Mouse (Mus musculus) heart, adult 2 months (tissue): ENCODE measurements at regions not wholly inside any gene's neighbourhood (a gene's known extent, or its start where the extent isn't known, plus 50 kb on each side); places are given as distances from the start of the nearest gene placed in this dataset.

Experiments
- DNase-seq, 2 experiments: peaks; one replicate each; pipeline ENCODE4 v3.0.0; 2021
- H3K27ac ChIP-seq: fragments of 200-600 bp; 2 replicates; pipeline ENCODE4 v1.8.1; 2022
- H3K27me3 ChIP-seq: fragments of 200-500 bp; 2 replicates; pipeline ENCODE4 v1.6.1; 2012; ENCODE audit warnings: mild to moderate bottlenecking, low read length, inconsistent platforms, mixed read lengths; ENCODE audit not compliant: control insufficient read depth, insufficient read depth
- H3K36me3 ChIP-seq: fragments of 200-500 bp; 2 replicates; pipeline ENCODE4 v1.6.1; 2012; ENCODE audit warnings: low read length, inconsistent platforms; ENCODE audit not compliant: control insufficient read depth, insufficient read depth
- H3K4me1 ChIP-seq: fragments of 200-500 bp; 2 replicates; pipeline ENCODE4 v1.6.1; 2011; ENCODE audit warnings: low read length; ENCODE audit not compliant: control insufficient read depth, insufficient read depth
- H3K4me3 ChIP-seq: fragments of 200-600 bp; 2 replicates; pipeline ENCODE4 v1.8.1; 2022
- H3K79me2 ChIP-seq: fragments of 200-500 bp; replicated peaks from 2 replicates; pipeline ENCODE4 v1.6.1; 2012; ENCODE audit warnings: mild to moderate bottlenecking, inconsistent platforms, low read length, moderate library complexity, mixed read lengths; ENCODE audit not compliant: control insufficient read depth, insufficient read depth
- H3K9ac ChIP-seq: fragments of 200-500 bp; 2 replicates; pipeline ENCODE4 v1.6.1; 2012; ENCODE audit warnings: low read depth, mild to moderate bottlenecking, control low read depth, inconsistent platforms, low read length, mixed read lengths
- CTCF ChIP-seq: fragments of 200-600 bp; IDR thresholded peaks from 2 replicates; pipeline ENCODE4 v1.8.1; 2022; ENCODE audit warnings: antibody characterized with exemption, mild to moderate bottlenecking, moderate library complexity
- EP300 ChIP-seq: fragments of 200-500 bp; IDR thresholded peaks from 2 replicates; pipeline ENCODE4 v1.6.1; 2011; ENCODE audit warnings: low read depth, low read length, control low read depth; ENCODE audit not compliant: insufficient read depth
- POLR2A ChIP-seq: fragments of 200-500 bp; IDR thresholded peaks from 2 replicates; pipeline ENCODE4 v1.6.1; 2011; ENCODE audit warnings: mild to moderate bottlenecking, low read depth, low read length, control low read depth; ENCODE audit not compliant: insufficient read depth
- WGBS: fragments of 180-500 bp; shearing (Covaris S2); methylation state at CpG from one replicate; pipeline ENCODE4 v1.1.7; 2018; 5-methylcytosine and 5-hydroxymethylcytosine counted together
- intact Hi-C: fragments of 180-260 bp; cut with DNase I; formaldehyde crosslinking; loops from one replicate; pipeline ENCODE4 v1.15.1; 2025

DNA sequence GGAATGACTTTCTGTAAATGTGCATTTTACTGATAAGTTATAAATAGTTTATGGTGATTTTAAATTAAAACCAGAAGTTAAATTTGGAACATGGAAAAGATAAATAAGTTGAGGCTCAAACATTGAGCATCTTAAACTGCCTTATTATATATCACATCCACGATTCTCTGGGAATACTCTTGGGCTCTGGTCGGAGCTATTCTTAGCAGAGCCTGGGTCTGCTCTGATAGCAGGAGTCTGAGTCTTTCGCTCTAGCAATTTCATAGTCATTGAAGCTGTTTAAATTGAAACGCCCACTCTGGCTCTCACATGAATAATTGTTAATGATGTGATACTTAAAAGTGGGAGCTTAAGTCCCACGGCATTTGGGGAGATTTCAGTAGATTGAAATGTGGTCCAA lies 208.0 kb downstream of the Papss1 start:
- TF ChIP-seq CTCF (no peak), POLR2A (no peak), EP300 (no peak)
- Histone ChIP-seq H3K36me3 (no peaks in the 10 kb centered on the region), H3K27me3 (no peaks in the 10 kb centered on the region), H3K9ac (no peak overlapping the region), H3K4me1 (no peaks in the 10 kb centered on the region), H3K79me2 (no peaks in the 10 kb centered on the region), H3K27ac (no peak overlapping the region), H3K4me3 (no peak overlapping the region)
- intact Hi-C loops: no loop called here
- 44% methylated on average over 5 of the region's 5 CpGs for WGBS
- no peak for DNase-seq

- no peaks in the 10 kb centered on the region for H3K4me1 ChIP-seq
- intact Hi-C loops: no loop called here
- 72% methylated on average over 4 of the region's 4 CpGs for WGBS
Observed at GRCm38 (mm10) chr3:131775431-131775830, 210.9 kb downstream of the Papss1 start.

DNA sequence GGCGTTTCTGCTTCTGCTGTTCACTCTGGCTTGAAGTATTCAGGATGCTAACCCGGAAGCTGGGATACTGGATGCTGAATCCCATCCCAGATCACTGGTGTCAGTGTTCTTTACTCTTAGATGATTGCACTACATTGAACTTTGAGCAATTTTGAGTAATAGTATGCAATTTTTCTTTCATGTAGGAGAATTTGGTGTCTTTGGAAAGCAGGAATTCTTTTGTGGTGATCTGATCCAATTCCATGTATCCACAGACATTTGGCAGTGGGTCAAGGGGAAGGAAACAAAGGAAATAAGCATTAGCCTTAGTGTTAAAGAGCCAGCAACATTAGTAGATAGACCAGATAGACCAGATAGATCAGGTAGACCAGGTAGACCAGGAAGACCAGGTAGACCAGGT lies 212.1 kb downstream of the Papss1 start:
- DNase-seq: no peak
- Histone ChIP-seq H3K36me3 (no peaks in the 10 kb centered on the region), H3K4me3 (no peak overlapping the region), H3K4me1 (no peaks in the 10 kb centered on the region), H3K79me2 (no peaks in the 10 kb centered on the region), H3K27me3 (no peaks in the 10 kb centered on the region), H3K27ac (no peak overlapping the region), H3K9ac (no peak overlapping the region)
- intact Hi-C loops: no loop called here
- WGBS: 59% methylated on average over 2 of the region's 2 CpGs
- TF ChIP-seq POLR2A (no peak), CTCF (no peak), EP300 (no peak)

More at GRCm38 (mm10) chr3:131775431-131775830, 210.9 kb downstream of the Papss1 start:
- no peak for TF ChIP-seq EP300
- TF ChIP-seq POLR2A: no peak
- TF ChIP-seq CTCF: no peak
- Histone ChIP-seq H3K4me3 (no peak overlapping the region), H3K9ac (no peak overlapping the region), H3K36me3 (no peaks in the 10 kb centered on the region), H3K27me3 (no peaks in the 10 kb centered on the region), H3K27ac (no peak overlapping the region), H3K79me2 (no peaks in the 10 kb centered on the region)
- DNase-seq: no peak

DNA sequence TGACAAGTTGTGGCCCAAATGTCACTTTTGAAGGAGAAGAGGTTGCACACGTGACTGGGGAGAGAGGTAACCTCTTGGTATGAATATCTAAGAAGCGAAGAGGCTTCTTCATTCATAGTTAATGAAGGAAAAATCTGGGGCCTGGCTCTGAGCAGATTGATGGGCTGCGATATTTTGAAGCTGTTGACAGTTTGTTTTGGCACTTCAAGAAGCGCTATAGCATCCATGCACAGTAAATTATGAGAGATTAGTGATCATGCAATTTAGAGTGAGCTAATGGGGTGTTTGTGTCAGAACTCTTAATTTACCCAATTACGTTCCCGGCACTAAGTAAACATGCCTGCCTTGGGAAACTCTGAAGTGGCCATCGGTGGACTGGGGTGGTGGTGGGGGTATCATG lies 215.2 kb downstream of the Papss1 start:
- no peak for DNase-seq
- Histone ChIP-seq H3K27me3 (no peaks in the 10 kb centered on the region), H3K9ac (no peak overlapping the region), H3K79me2 (no peaks in the 10 kb centered on the region), H3K4me3 (no peak overlapping the region), H3K36me3 (no peaks in the 10 kb centered on the region), H3K27ac (no peak overlapping the region), H3K4me1 (no peaks in the 10 kb centered on the region)
- 78% methylated on average over 7 of the region's 7 CpGs for WGBS
- intact Hi-C loops: no loop called here
- no peak for TF ChIP-seq POLR2A

- WGBS: 61% methylated on average over 3 of the region's 3 CpGs
- intact Hi-C loops: no loop called here
- no peaks in the 10 kb centered on the region for H3K79me2 ChIP-seq
Observed at GRCm38 (mm10) chr3:131785524-131785923, 221.0 kb downstream of the Papss1 start.

DNA sequence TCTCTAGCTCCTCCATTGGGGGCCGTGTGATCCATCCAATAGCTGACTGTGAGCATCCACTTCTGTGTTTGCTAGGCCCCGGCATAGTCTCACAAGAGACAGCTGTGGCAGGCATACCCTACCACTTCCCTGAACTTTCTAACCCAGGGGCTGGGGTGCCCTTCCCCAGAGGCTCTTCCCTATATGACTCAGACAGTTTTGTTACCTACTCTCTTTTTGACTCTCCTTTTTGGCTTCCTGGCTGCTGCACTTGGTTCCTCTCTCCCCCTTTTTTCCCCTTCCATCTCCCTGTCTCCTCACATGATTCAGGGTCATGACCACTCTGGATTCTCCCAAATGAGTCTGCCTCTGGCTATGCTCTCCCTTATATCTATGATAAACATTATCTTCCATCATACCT lies 223.8 kb downstream of the Papss1 start:
- Histone ChIP-seq H3K4me3 (no peak overlapping the region), H3K27ac (no peak overlapping the region), H3K4me1 (no peaks in the 10 kb centered on the region), H3K9ac (no peak overlapping the region), H3K27me3 (no peaks in the 10 kb centered on the region), H3K36me3 (no peaks in the 10 kb centered on the region), H3K79me2 (no peaks in the 10 kb centered on the region)
- intact Hi-C loops: no loop called here
- TF ChIP-seq POLR2A: no peak
- no peak for TF ChIP-seq EP300
- no peak for TF ChIP-seq CTCF
- WGBS: 69% methylated on average over 2 of the region's 2 CpGs
- DNase-seq: no peak

More at GRCm38 (mm10) chr3:131785524-131785923, 221.0 kb downstream of the Papss1 start:
- Histone ChIP-seq H3K4me3 (no peak overlapping the region), H3K27me3 (no peaks in the 10 kb centered on the region), H3K27ac (no peak overlapping the region), H3K4me1 (no peaks in the 10 kb centered on the region), H3K36me3 (no peaks in the 10 kb centered on the region), H3K9ac (no peak overlapping the region)
- no peak for TF ChIP-seq EP300
- no peak for TF ChIP-seq CTCF
- no peak for DNase-seq

DNA sequence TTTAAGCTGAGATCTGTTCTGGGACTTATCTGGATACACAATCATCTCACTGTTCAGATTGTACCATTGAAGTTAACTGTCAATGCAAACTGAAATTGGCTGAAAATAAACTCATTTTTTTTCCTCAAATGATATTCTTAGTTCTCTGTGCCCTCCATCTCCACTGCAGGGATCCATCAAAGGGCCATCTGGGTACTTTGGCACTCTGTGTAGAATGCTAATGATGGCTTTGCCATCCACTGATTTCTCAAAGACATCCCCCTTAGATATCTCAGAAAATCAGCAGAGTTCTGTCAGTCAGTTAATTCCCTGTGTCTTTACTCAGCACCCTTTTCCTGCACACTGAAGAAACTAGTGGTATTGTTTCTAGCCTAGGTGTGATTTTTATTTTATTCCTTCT lies 224.6 kb downstream of the Papss1 start:
- Histone ChIP-seq H3K27me3 (no peaks in the 10 kb centered on the region), H3K4me3 (no peak overlapping the region), H3K27ac (no peak overlapping the region), H3K36me3 (no peaks in the 10 kb centered on the region), H3K79me2 (no peaks in the 10 kb centered on the region), H3K4me1 (no peaks in the 10 kb centered on the region), H3K9ac (no peak overlapping the region)
- DNase-seq: no peak
- intact Hi-C loops: no loop called here
- TF ChIP-seq POLR2A (no peak), EP300 (no peak), CTCF (no peak)
